Mouse (Mus musculus): ENCODE measurements at regions not wholly inside any gene's neighbourhood (a gene's known extent, or its start where the extent isn't known, plus 50 kb on each side); places are given as distances from the start of the nearest gene placed in this dataset.
"Not testable (repeated sequence)": the region's sequence is repeated elsewhere in the genome, so short reads cannot be mapped to it uniquely, and the experiment has no call there.

GRCm38 (mm10) chr1:12571755-12572358 is 1158.0 kb downstream of the A830018L16Rik start:
- DNase-seq (ENCODE audit: low spot score) = no peak

- no peak for DNase-seq (ENCODE audit: low spot score)
Measured at GRCm38 (mm10) chr1:12572770-12573169, 1158.9 kb downstream of the A830018L16Rik start.

GRCm38 (mm10) chr1:12574274-12574673 is 1160.4 kb downstream of the A830018L16Rik start:
- DNase-seq (ENCODE audit: low spot score) = no peak

- DNase-seq (ENCODE audit: low spot score) = no peak
Measured at GRCm38 (mm10) chr1:12577027-12577703, 1163.3 kb downstream of the A830018L16Rik start.

GRCm38 (mm10) chr1:12577978-12578377 is 1164.1 kb downstream of the A830018L16Rik start:
- DNase-seq (ENCODE audit: low spot score) = no peak

GRCm38 (mm10) chr1:12583012-12583411 is 1169.1 kb downstream of the A830018L16Rik start:
- no peak for DNase-seq (ENCODE audit: low spot score)

- not testable (repeated sequence) for DNase-seq (ENCODE audit: low spot score)
Measured at GRCm38 (mm10) chr1:12586981-12587380, 1173.1 kb downstream of the A830018L16Rik start.

GRCm38 (mm10) chr1:12612102-12612501 is 1198.2 kb downstream of the A830018L16Rik start:
- DNase-seq (ENCODE audit: low spot score) = no peak

- no peak for DNase-seq (ENCODE audit: low spot score)
Measured at GRCm38 (mm10) chr1:12615303-12615702, 1201.4 kb downstream of the A830018L16Rik start.

- DNase-seq (ENCODE audit: low spot score) = no peak
Measured at GRCm38 (mm10) chr1:12615733-12616481, 1202.0 kb downstream of the A830018L16Rik start.

GRCm38 (mm10) chr1:12619981-12620380 is 1206.1 kb downstream of the A830018L16Rik start:
- DNase-seq (ENCODE audit: low spot score) = no peak

- DNase-seq (ENCODE audit: low spot score) = no peak
Measured at GRCm38 (mm10) chr1:12620825-12621224, 1206.9 kb downstream of the A830018L16Rik start.

GRCm38 (mm10) chr1:12623158-12623557 is 1209.3 kb downstream of the A830018L16Rik start:
- no peak for DNase-seq (ENCODE audit: low spot score)

GRCm38 (mm10) chr1:12633049-12633448 is 1219.1 kb downstream of the A830018L16Rik start:
- DNase-seq (ENCODE audit: low spot score) = no peak

GRCm38 (mm10) chr1:12636326-12637147 is 1222.6 kb downstream of the A830018L16Rik start:
- DNase-seq (ENCODE audit: low spot score) = no peak

- no peak for DNase-seq (ENCODE audit: low spot score)
Measured at GRCm38 (mm10) chr1:12640983-12641382, 1227.1 kb downstream of the A830018L16Rik start.

All from testis, postnatal 10 days (tissue).